Mouse (Mus musculus): ENCODE measurements at regions not wholly inside any gene's neighbourhood (a gene's known extent, or its start where the extent isn't known, plus 50 kb on each side); places are given as distances from the start of the nearest gene placed in this dataset.

GRCm38 (mm10) chr15:42301956-42302355 is 2167.8 kb downstream of the 9330182O14Rik start:
- whole genome bisulfite sequencing = 82% methylated on average over 1 of the region's 1 CpGs
- no peak for ATAC-seq
- H3K27ac ChIP-seq (ENCODE audit: low read depth, low read length) = no peak overlapping the region
- no peak overlapping the region for H3K4me3 ChIP-seq (ENCODE audit: low read depth, low read length)
- no peaks in the 10 kb centered on the region for H3K27me3 ChIP-seq (replicated peaks; ENCODE audit: control insufficient read depth, insufficient read depth, low read length)
- no peak overlapping the region for H3K9ac ChIP-seq (ENCODE audit: low read length)
- H3K4me1 ChIP-seq (ENCODE audit: control insufficient read depth, insufficient read depth, low read length) = no peaks in the 10 kb centered on the region
- no peak for DNase-seq (ENCODE audit: low spot score)
- no peak overlapping the region for H3K4me2 ChIP-seq (ENCODE audit: low read length)
- H3K9me3 ChIP-seq (replicated peaks; ENCODE audit: control insufficient read depth, low read length) = no peaks in the 10 kb centered on the region
- no peaks in the 10 kb centered on the region for H3K36me3 ChIP-seq (ENCODE audit: control insufficient read depth, insufficient read depth, low read length)

GRCm38 (mm10) chr15:42304097-42304496 is 2169.9 kb downstream of the 9330182O14Rik start:
- no peak overlapping the region for H3K4me2 ChIP-seq (ENCODE audit: low read length)
- no peak for ATAC-seq
- H3K4me3 ChIP-seq (ENCODE audit: low read depth, low read length) = no peak overlapping the region
- no peaks in the 10 kb centered on the region for H3K27me3 ChIP-seq (replicated peaks; ENCODE audit: control insufficient read depth, insufficient read depth, low read length)
- no peak overlapping the region for H3K9ac ChIP-seq (ENCODE audit: low read length)
- H3K27ac ChIP-seq (ENCODE audit: low read depth, low read length) = no peak overlapping the region
- DNase-seq (ENCODE audit: low spot score) = no peak
- WGBS = 74% methylated on average over 3 of the region's 3 CpGs
- H3K36me3 ChIP-seq (ENCODE audit: control insufficient read depth, insufficient read depth, low read length) = no peaks in the 10 kb centered on the region
- H3K9me3 ChIP-seq (replicated peaks; ENCODE audit: control insufficient read depth, low read length) = no peaks in the 10 kb centered on the region
- H3K4me1 ChIP-seq (ENCODE audit: control insufficient read depth, insufficient read depth, low read length) = no peaks in the 10 kb centered on the region

DNA sequence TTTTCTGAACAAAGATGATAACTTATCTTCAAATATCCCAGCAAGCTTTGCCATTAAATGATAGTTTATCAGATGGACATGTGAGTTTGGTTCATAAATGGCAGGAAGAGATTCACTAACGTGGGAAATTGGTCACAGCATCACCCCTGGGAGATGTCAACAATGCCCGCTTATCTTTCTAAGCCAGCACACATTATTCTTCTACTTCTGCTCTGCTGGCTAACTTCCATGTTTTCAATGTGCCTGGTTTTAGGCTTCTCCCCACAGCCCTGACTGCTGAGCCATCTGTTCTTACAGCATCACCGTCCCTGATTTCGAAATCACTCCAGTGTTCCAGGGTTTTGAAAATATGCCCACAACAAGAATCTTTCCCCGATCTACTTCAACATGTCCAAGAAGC is 2175.4 kb downstream of the 9330182O14Rik start:
- Histone ChIP-seq H3K9ac (ENCODE audit: low read length) (no peak overlapping the region), H3K9me3 (replicated peaks; ENCODE audit: control insufficient read depth, low read length) (no peaks in the 10 kb centered on the region), H3K27ac (ENCODE audit: low read depth, low read length) (no peak overlapping the region), H3K36me3 (ENCODE audit: control insufficient read depth, insufficient read depth, low read length) (no peaks in the 10 kb centered on the region), H3K27me3 (replicated peaks; ENCODE audit: control insufficient read depth, insufficient read depth, low read length) (no peaks in the 10 kb centered on the region), H3K4me1 (ENCODE audit: control insufficient read depth, insufficient read depth, low read length) (no peaks in the 10 kb centered on the region), H3K4me3 (ENCODE audit: low read depth, low read length) (no peak overlapping the region), H3K4me2 (ENCODE audit: low read length) (no peak overlapping the region)
- peak; percentile 94 for ATAC-seq
- DNase-seq (ENCODE audit: low spot score) = peak; percentile 77
- 57% methylated on average over 5 of the region's 5 CpGs for WGBS

- Histone ChIP-seq H3K27ac (ENCODE audit: low read depth, low read length) (peak overlapping the region; percentile 6; the same call in 1 of the 2 replicates), H3K9ac (ENCODE audit: low read length) (no peak overlapping the region), H3K9me3 (replicated peaks; ENCODE audit: control insufficient read depth, low read length) (no peaks in the 10 kb centered on the region), H3K4me2 (ENCODE audit: low read length) (no peak overlapping the region), H3K4me1 (ENCODE audit: control insufficient read depth, insufficient read depth, low read length) (no peaks in the 10 kb centered on the region), H3K27me3 (replicated peaks; ENCODE audit: control insufficient read depth, insufficient read depth, low read length) (no peaks in the 10 kb centered on the region), H3K36me3 (ENCODE audit: control insufficient read depth, insufficient read depth, low read length) (no peaks in the 10 kb centered on the region), H3K4me3 (ENCODE audit: low read depth, low read length) (no peak overlapping the region)
- DNase-seq (ENCODE audit: low spot score) (peak; percentile 44), ATAC-seq (peak; percentile 76)
- WGBS = 75% methylated on average over 4 of the region's 4 CpGs
Observed at GRCm38 (mm10) chr15:42311166-42311565, 2177.0 kb downstream of the 9330182O14Rik start.

DNA sequence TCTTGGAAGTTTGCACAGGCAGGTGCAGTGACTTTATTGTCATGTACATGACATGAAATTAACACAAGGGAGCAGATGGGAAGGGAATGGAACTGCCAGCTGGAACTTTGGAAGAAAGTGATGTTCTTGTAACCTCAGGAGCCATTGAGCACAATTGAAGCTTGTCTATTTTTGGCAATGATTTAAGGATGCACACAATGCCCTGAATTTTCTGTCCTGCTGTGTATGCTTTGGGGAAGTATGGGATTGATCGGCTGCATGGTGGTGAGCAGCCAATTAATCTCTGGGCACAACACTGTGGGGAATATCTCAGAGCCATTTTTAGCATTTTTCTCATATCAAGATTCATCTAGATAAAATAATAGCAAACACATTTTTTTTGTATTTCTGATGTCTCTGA is 2186.2 kb downstream of the 9330182O14Rik start:
- Histone ChIP-seq H3K27ac (ENCODE audit: low read depth, low read length) (no peak overlapping the region), H3K4me1 (ENCODE audit: control insufficient read depth, insufficient read depth, low read length) (peaks cover 4% of the 10 kb centered on the region; the same call in 1 of the 2 replicates), H3K36me3 (ENCODE audit: control insufficient read depth, insufficient read depth, low read length) (no peaks in the 10 kb centered on the region), H3K9me3 (replicated peaks; ENCODE audit: control insufficient read depth, low read length) (no peaks in the 10 kb centered on the region), H3K27me3 (replicated peaks; ENCODE audit: control insufficient read depth, insufficient read depth, low read length) (no peaks in the 10 kb centered on the region), H3K4me3 (ENCODE audit: low read depth, low read length) (no peak overlapping the region), H3K4me2 (ENCODE audit: low read length) (no peak overlapping the region), H3K9ac (ENCODE audit: low read length) (no peak overlapping the region)
- WGBS = 88% methylated on average over 1 of the region's 1 CpGs
- no peak for DNase-seq (ENCODE audit: low spot score)
- ATAC-seq = no peak

DNA sequence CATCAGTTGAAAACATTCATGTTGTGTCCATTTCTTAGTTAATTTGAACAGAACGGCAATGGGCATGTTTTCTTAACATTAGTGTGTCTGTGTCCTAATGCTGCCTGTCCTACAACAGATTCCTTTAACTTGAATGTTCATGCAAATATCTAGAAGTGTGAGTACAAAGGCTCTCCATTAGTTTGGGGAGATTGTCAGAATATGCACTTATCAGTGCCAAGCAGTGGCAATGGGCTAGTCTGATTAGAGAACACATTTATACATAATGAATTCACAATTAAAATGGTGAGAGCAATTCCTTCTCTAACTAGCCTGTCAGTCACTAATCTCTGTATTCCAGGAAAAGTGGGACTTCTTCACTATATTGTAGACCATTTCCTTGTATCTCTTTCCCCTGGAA is 2188.8 kb downstream of the 9330182O14Rik start:
- Histone ChIP-seq H3K4me2 (ENCODE audit: low read length) (no peak overlapping the region), H3K27me3 (replicated peaks; ENCODE audit: control insufficient read depth, insufficient read depth, low read length) (no peaks in the 10 kb centered on the region), H3K9me3 (replicated peaks; ENCODE audit: control insufficient read depth, low read length) (no peaks in the 10 kb centered on the region), H3K9ac (ENCODE audit: low read length) (no peak overlapping the region), H3K4me3 (ENCODE audit: low read depth, low read length) (no peak overlapping the region), H3K27ac (ENCODE audit: low read depth, low read length) (no peak overlapping the region), H3K4me1 (ENCODE audit: control insufficient read depth, insufficient read depth, low read length) (peaks cover 7% of the 10 kb centered on the region; the same call in 1 of the 2 replicates), H3K36me3 (ENCODE audit: control insufficient read depth, insufficient read depth, low read length) (no peaks in the 10 kb centered on the region)
- DNase-seq (ENCODE audit: low spot score) = no peak
- no peak for ATAC-seq
- WGBS = 78% methylated on average over 1 of the region's 1 CpGs

- Histone ChIP-seq H3K4me1 (ENCODE audit: control insufficient read depth, insufficient read depth, low read length) (peaks cover 7% of the 10 kb centered on the region; the same call in 1 of the 2 replicates), H3K27me3 (replicated peaks; ENCODE audit: control insufficient read depth, insufficient read depth, low read length) (no peaks in the 10 kb centered on the region), H3K9me3 (replicated peaks; ENCODE audit: control insufficient read depth, low read length) (no peaks in the 10 kb centered on the region), H3K9ac (ENCODE audit: low read length) (no peak overlapping the region), H3K4me3 (ENCODE audit: low read depth, low read length) (no peak overlapping the region), H3K4me2 (ENCODE audit: low read length) (no peak overlapping the region), H3K27ac (ENCODE audit: low read depth, low read length) (no peak overlapping the region), H3K36me3 (ENCODE audit: control insufficient read depth, insufficient read depth, low read length) (no peaks in the 10 kb centered on the region)
- DNase-seq (ENCODE audit: low spot score) (peak; percentile 57), ATAC-seq (peak; percentile 70)
- 46% methylated on average over 4 of the region's 4 CpGs for WGBS
Observed at GRCm38 (mm10) chr15:42325221-42325620, 2191.1 kb downstream of the 9330182O14Rik start.

DNA sequence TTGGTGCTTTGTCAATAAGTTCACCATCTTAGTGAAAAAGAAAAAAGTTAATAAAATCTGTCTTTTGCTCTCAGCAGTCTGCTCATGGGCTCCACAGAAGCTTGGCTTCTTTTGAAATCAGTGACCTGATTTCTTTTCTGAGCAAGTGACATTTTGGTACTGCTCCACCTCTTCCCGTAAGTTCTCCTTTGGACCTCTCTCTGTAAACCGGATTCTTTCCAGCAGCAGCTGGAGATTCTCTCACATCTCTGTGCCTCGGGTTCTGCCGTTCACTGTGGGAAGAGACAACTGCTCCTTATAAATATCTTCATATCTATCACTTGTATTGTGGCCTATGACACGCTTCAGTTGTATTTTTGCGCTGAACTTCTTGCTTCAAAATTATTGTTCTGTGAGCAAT is 2194.4 kb downstream of the 9330182O14Rik start:
- peaks cover 7% of the 10 kb centered on the region; the same call in 1 of the 2 replicates for H3K4me1 ChIP-seq (ENCODE audit: control insufficient read depth, insufficient read depth, low read length)
- no peak for ATAC-seq
- no peak for DNase-seq (ENCODE audit: low spot score)
- H3K4me2 ChIP-seq (ENCODE audit: low read length) = no peak overlapping the region
- no peak overlapping the region for H3K27ac ChIP-seq (ENCODE audit: low read depth, low read length)
- H3K9me3 ChIP-seq (replicated peaks; ENCODE audit: control insufficient read depth, low read length) = no peaks in the 10 kb centered on the region
- 92% methylated on average over 6 of the region's 6 CpGs for WGBS
- no peaks in the 10 kb centered on the region for H3K36me3 ChIP-seq (ENCODE audit: control insufficient read depth, insufficient read depth, low read length)
- no peak overlapping the region for H3K4me3 ChIP-seq (ENCODE audit: low read depth, low read length)
- H3K9ac ChIP-seq (ENCODE audit: low read length) = no peak overlapping the region
- H3K27me3 ChIP-seq (replicated peaks; ENCODE audit: control insufficient read depth, insufficient read depth, low read length) = no peaks in the 10 kb centered on the region

DNA sequence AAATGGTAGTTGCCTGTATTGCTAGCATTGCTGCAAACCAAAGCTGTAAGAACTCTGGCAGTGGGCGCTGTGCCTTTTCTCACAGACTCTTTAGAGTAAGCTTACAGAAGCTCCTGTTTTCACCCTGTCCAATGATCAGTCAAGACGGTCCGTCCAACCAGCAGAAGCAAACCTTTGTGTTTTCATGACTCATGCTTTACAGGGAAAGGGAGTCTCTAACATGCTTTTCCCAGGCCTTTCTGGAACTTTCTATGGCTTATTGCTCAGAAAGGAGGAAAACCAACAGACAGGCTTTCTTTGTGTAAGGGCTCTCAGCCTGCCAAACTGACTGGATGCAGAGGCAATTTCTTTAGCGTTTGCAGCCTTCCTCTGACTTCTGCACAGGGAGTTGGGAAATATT is 2195.6 kb downstream of the 9330182O14Rik start:
- H3K4me2 ChIP-seq (ENCODE audit: low read length) = no peak overlapping the region
- peaks cover 7% of the 10 kb centered on the region; the same call in 1 of the 2 replicates for H3K4me1 ChIP-seq (ENCODE audit: control insufficient read depth, insufficient read depth, low read length)
- H3K9me3 ChIP-seq (replicated peaks; ENCODE audit: control insufficient read depth, low read length) = no peaks in the 10 kb centered on the region
- no peaks in the 10 kb centered on the region for H3K27me3 ChIP-seq (replicated peaks; ENCODE audit: control insufficient read depth, insufficient read depth, low read length)
- DNase-seq (ENCODE audit: low spot score) (no peak), ATAC-seq (no peak)
- H3K36me3 ChIP-seq (ENCODE audit: control insufficient read depth, insufficient read depth, low read length) = no peaks in the 10 kb centered on the region
- 72% methylated on average over 4 of the region's 4 CpGs for WGBS
- no peak overlapping the region for H3K27ac ChIP-seq (ENCODE audit: low read depth, low read length)
- H3K9ac ChIP-seq (ENCODE audit: low read length) = no peak overlapping the region
- H3K4me3 ChIP-seq (ENCODE audit: low read depth, low read length) = no peak overlapping the region
